Mouse (Mus musculus) heart, postnatal 10 days (tissue): ENCODE measurements around the gene Fbxw8. TPM values are rescaled to one million over a fixed set of nuclear protein-coding genes. Genes with fewer than 3 reads are reported as not detected.

Source experiments
- DNase-seq, 2 experiments: peaks; one replicate each; pipeline ENCODE4 v3.0.0; 2021
- intact Hi-C: fragments of 180-260 bp; cut with DNase I; formaldehyde crosslinking; loops from one replicate; pipeline ENCODE4 v1.15.1; 2025
- total RNA-seq, 2 experiments: library from RNA; stranded (reverse); gene quantifications; 2 replicates each; pipeline ENCODE4 v1.2.3; 2021

Fbxw8 gene
- total RNA-seq, 2 experiments from 2014 or later: 50.1 to 58.1 TPM

DNA sequence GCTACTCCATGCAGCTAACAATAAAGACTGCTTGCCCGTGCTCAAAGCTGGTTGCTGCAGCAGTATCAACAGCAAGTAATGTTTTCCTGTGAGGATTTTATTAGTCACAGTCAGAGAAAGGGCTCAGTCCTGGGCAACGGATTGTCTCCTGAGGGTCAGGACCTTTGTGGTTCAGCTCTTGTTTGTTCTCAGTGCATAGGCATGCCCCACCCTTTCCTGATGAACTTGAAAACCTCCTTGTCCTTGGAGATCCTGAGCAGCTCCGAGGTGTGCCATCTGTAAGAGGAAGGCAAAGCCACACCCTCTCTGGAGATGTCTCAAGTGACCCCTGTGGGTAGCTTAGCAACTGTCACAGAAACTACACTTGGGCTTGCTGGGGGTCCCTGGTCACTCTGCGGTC is 5.4 kb upstream of the Fbxw8 start:
- intact Hi-C loops: no loop called here

DNA sequence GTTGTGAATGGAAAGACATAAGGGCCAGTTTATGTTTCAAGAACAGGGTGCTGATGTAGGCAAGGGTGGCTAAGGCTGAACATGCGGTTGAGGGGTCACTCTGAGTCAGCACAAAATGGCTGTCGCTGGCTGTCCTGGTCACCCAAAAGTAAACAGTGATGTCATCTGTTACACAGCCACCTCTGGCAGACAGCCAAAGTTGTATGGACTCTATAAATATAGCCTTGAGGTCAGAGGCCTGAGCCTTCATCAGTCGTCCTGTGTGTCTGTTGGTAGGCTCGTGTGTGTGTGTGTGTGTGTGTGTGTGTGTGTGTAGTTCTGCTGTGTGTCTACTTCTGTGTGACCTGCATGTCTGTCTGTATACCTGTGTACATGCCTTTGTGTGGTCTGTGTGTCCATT is 1.7 kb upstream of the Fbxw8 start:
- DNase-seq: peak in 1 of 2 experiments; percentile 15
- intact Hi-C loops: no loop called here

More for the DNA sequence above, 5.4 kb upstream of the Fbxw8 start:
- DNase-seq: no peak

DNA sequence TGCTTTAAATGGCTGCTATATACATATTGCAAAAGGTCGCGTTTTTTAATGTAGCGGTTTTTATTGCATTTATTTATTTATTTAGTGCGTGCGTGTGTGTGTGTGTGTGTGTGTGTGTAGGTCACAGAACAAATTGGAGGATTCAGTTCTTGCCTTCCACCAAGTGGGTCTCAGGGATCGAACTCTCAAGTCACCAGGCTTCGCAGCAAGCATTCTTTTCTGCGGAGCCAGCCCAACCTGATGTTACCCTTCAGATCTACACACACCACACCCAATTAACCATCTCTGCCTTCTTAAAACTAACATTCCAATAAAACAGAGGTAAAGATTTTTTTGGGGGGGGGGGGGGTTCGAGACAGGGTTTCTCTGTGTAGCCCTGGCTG is 292 bp upstream of the Fbxw8 start:
- intact Hi-C loops: no loop called here

DNA sequence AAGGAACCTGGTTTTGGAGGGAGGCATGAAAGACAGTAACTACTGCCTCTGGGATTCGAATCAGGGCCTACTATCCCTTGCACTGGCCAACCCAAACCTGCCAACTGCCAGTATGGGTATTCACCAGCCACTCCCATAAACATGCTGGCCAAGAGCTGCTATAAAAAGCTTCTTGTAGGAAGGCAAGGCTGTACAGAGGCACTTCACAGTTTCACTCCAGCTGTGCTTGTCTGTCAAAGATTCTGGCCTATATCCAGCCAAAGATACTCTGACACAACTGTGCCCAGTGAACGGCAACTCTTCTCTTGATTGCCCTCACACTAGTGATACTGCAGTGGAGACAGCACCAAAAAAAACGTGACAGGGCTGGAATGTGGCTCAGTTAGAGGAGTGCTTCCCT is 5.6 kb downstream of the Fbxw8 start:
- intact Hi-C loops: no loop called here
- peak; percentile 55 to 66 for DNase-seq

More for the DNA sequence above, 292 bp upstream of the Fbxw8 start:
- no peak for DNase-seq

DNA sequence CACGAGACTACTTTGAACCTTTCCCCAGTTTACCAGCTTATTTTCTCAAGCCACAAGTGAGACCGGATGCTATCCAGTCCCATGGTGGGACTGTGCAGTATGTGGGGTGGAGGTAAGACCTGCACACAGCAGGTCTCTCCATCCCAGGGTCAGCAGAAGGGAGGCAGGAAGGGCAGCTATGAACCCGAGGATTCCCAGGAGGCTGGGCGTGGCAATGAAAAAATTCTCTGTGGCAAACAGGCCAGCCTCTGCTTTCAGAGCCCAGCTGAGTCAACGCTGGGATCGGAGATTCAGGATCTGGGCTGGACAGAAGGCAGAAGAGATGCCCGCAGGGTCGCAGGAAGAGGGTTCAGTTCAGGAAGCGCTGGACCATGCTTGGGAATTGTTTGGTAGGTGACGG is 8.0 kb downstream of the Fbxw8 start:
- intact Hi-C loops: no loop called here
- no peak for DNase-seq

DNA sequence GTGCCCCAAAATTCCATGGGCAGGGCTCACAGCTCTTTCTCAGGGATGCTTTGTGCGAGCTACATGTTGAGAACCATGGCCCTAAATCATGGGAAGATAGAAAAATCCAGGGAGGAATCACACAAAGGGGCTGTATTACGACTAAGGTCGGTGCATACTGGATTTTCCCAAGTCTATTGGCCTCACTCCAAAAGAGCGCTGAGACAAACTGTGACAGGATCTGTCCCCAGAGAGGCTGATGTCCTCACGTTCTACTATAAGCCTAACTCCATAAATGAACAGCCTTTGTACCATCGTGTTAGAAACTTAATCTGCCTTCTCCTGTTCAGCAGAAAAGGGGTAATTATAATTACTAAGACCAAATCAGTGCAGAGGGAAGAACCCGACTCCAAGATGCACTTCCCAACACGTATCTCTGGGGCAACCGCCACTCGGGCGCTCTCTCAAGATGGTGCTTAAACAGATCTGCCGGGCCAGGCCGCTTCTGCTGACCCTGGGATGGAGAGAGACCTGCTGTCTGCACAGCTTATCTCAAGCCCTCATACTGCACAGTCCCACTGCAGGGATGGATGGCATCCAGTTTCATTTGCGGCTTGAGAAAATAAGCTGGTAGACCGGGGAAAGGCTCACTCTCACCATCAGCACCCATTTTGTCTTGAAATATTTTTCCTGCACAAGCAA is 9.1 kb downstream of the Fbxw8 start:
- peak; percentile 54 to 57 for DNase-seq
- intact Hi-C loops: no loop called here

DNA sequence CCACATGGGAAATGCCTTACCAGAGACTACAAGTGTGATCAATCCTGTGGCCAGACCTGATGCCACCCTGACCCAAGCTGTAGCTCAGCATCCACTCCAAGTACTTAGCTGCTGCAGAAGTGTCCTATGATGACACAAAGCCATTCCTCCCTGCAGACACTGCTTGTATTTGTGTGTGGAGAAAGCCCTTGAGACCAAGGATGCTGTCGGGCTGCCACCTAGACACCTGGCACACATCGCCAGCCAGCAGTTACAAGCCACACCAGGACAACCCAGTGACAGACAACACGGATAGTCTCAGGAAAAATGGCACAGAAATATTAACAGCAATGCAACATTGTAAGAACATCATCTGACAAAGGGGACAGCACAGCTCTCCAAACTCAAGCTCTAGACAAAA is 9.8 kb downstream of the Fbxw8 start:
- no peak for DNase-seq
- intact Hi-C loops: no loop called here

DNA sequence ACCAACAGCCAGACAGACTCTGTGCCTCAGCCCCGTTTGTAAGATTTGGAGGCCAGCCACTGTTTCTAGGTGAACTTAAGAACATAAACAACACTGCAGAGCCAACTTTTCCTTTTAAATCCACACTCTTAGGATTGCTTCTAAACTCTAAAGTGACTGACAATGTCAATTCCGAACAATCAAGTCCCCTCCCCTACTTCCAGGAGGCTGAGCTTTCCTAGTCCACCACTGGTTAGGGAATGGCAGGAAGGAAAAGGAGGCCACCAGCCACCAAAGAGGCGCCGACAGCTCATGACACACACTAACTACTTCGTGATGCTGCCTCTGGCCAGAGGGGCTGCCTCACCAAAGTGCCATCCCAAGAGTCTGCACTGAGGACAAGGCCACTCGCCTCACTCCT is 10.5 kb downstream of the Fbxw8 start:
- no peak for DNase-seq
- intact Hi-C loops: no loop called here

DNA sequence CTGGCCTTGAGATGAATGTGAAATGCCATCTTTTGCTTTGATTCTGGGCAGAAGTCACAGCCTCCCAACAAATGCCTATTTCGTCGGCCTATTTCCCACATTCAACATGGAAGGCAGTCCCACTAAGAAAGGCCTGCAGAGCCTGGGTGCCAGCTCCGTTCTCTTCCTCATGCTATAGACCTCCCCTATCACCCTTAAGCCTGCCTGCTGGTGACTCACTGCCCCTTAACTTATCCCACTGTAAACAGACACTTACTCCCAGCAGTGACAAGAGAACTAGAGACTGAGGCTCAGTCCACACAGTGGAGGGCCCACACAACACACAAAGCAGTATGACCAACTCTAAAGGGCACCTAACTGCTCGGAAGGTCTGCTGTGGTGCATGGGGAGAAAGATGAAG is 10.9 kb downstream of the Fbxw8 start:
- intact Hi-C loops: no loop called here
- DNase-seq: no peak

DNA sequence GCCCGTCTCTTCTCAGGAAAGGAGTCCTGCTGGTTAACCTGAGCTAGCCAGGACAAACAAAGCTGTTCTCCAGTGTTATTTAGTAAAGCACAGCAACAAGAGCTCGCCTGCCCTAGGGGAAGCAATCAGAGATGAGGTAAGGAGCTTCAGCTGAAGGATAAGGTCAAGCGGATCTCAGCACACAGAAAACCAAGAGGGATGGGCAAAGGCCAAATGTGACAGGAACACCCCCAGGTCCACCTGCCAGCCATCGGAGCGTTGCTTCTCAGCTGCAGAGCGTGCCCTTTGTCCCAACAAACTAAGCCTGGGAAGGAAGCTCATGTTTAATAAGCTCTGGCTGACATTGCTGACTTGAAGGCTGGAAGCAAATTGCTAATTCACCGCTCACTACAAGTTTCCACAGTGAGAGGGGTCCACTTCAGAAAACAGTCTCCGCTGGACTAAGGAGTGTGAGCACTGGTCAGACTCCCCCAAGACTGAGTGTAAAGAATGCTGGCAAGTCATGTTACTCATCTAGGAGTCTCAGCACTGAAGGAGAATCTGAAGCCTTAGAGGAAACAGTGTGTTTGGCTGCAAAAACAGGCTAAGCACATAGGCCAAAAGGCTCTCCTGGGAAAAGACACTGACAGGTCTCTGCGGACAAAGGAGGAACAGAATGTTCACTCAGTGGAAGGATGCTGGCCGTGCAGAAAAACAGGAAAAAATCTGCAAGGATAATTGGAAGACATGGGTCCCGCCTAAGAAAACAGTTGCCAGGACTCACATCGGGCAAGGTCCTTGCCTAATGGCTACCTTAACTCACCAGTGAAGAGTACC is 11.8 kb downstream of the Fbxw8 start:
- intact Hi-C loops: no loop called here
- peak; percentile 66 to 74 for DNase-seq

DNA sequence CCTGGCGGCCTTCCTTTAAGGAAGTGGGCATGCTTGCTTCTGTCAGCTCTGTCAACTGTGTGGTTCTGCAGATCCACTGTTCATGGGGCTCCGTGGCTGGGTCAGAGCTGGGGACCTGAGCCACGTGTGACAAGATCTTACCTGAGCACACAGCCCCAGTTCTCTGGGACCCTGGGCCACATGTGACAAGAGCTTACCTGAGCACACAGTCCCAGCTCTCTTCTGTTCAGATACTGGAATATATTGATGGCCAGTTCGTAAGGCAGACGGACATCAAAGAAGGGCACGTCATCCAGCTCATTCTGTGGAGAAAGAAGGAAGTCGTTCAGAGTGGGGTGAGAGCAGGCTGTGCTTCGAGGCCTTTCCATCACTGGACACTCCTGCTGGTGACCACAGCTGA is 12.8 kb downstream of the Fbxw8 start:
- DNase-seq: no peak
- intact Hi-C loops: no loop called here

DNA sequence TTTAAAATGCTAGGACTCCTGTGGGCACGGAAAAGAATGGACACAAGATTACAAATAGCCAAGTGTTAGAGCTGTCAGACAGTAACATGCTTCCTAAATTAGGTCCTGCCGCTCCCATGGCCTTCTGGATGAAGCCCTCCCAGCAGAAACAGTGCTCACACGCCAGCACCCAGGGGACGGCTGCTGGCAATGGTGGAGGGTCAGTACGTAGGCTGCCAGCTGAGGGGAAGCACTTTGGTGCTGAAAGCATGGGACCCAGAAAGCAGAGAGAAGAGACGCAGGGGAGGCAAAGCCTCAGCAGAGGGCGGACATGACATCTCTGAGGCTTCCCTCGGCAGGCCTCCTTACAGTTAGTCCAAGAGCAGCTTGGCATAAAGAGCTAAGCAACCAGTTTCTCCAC is 15.6 kb downstream of the Fbxw8 start:
- no peak for DNase-seq
- intact Hi-C loops: no loop called here

DNA sequence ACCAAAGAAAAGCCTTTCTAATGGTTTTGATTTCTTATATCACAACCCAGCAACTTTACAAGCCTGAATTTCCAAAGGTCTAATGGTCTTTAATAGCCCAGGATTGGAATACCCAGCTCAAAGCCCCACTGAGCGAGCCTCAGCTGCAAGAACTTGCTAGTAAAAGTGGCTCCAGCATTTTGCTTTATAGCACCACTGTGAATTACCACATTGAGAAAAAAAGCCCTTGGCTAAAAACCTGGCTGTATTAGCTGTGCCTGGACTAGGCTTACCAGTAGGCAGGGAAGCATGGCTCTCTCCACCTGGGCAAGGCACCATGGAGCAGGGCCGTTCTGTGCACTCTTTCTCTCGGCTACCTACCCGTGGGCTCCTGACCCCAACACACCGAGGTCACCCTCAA is 18.9 kb downstream of the Fbxw8 start:
- DNase-seq: no peak
- intact Hi-C loops: no loop called here

DNA sequence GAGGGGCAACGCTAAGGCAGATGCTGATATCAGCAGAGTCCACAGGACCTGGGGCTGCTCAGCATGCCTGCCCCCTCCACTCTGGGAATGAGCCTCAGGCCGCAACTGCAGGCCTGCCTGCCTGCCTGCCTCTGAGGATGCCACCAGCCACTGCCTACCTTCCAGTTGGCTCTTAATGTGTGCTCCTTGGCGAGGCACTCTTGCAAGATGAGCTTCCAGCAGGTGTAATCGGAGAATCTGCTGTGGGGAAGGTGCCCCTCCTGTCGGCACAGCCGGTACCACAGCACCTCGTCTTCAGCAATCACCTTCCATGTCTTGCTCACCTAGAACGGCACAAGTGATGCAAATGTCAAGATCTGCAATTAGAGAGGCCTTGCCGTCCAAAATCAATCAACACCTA is 26.6 kb downstream of the Fbxw8 start:
- no peak for DNase-seq
- intact Hi-C loops: no loop called here

DNA sequence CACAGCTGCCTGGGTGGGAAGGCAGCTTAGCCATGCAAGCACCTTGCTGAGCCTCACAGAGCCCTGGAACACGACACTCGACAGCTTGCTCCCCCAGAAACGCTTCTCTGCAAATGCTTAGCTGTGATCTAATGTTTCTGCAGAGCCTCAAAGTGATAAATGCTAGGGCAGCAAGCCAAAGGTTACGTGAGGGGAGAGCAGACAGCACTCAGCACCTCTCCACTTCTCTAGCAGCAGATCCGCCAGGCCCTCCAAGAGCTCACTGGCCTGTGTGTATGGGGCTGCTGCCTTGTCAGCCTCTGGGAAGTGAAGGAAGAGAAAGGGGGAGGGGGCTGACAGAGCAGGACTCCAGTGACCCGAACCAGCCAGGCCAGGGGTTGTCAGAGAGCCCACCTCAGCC is 27.1 kb downstream of the Fbxw8 start:
- DNase-seq: peak; percentile 76 to 77
- intact Hi-C loops: no loop called here

DNA sequence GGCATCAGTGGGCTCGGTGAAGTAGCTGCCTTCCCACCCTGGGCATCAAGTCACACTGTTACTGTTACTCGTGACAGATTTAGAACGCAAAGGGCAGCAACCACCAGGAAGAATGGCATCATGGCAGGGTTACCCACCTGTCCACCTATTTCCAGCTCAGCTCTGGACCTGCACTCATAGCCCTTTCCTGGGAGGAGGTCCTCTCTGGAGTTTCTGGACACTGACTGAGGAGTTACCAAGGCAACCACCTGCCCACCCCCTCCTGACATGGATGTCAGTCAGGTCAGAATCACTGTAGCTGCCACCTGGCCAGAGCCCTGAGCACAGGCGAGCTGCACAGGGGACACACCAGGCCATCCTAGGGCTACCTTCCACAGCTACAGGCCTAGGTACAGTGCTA is 28.6 kb downstream of the Fbxw8 start:
- intact Hi-C loops: no loop called here
- no peak for DNase-seq

DNA sequence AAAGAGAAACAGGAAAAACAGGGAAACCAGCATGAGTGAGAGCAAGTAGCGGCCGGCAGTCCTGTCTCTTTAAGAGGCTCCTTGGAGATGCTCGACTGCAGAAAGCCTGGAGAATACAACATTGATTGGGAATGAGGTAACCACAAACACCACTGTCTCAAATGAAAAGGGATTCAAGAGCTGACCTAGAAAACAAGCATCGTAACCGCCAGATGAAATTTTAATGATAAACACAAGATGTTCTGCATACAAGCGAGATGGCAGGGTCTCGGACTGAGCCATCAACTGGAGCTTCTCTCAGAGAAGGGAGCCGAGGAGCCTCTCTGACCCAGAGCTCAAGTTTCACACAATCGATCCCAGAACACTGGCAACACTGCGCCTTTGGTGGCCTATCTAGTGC is 32.2 kb downstream of the Fbxw8 start:
- intact Hi-C loops: no loop called here
- DNase-seq: no peak

DNA sequence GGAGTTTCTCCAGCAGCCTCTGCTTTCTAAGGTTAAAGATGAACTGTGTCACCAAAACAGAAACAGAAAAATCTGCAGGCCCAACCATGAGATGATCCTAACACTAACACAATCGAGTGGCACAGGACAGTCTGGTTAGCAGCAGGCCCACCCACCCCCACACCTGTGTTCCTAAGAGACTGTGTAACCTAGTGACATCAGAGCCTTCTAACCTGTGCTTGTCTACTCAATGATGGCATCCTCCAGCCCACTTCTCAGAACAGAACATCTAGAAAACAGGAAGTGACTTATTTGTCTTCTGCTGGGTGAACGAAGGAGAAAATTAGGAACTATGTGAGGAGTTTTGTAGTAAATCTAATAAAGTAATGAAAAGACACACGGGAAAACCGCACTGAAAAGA is 33.3 kb downstream of the Fbxw8 start:
- intact Hi-C loops: no loop called here

DNA sequence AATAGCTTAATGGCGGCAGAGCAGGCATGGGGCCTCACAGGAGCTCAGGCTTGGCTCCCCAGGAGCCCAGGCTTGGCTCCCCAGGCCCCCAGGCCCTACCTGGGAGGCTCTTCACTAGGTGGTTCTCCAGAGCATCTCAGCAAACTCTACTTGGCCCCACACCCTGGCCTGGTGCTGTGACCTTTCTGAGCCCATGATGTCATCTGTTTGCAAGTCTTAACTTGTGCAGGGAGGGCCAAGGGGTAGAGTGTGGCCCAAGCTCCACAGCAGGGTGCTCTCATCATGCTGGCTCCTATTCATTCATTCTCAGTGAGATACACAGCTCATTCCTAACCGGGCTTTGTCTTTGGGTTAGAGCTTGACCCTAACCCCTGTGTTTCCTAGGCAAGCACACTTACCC is 34.6 kb downstream of the Fbxw8 start:
- DNase-seq: no peak
- intact Hi-C loops: no loop called here

More for the DNA sequence above, 33.3 kb downstream of the Fbxw8 start:
- DNase-seq: no peak

DNA sequence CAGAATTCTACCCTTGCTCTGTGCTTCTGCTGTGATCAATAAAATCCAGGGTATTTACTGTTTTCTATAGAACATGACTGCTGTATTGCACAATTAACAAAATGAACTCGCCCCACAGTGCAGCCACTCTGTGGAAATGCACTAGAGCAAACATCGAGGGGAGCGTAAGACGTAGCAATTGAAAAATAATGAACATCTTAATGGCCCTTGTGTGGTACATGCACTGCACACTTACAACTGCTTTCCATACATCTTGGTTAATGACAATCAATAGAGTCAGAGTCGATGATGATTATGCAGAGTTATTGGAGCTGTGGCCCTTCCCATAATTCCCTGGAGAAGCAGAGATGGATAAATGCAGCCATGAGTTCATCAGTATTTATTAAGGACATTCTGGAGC is 36.3 kb downstream of the Fbxw8 start:
- intact Hi-C loops: no loop called here
- DNase-seq: no peak

DNA sequence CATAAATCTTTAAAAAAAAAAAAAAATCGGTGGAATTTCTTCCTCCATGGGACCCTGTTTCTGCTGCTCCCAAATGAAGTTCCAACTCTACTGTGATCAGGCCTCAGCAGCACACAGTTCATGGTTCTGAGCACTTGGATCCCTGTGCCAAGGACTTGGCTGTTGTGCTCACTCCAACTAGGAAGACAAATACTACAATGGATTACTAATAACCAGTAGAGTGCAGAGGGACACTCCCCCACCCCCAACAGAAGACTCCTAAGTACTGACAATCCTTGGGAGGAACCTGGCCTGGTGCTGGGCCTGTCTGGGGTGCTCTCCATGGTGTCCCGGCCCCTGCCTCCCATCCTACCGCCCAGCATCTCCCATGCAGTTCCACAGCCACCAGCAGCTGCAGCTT is 36.9 kb downstream of the Fbxw8 start:
- DNase-seq: no peak
- intact Hi-C loops: no loop called here

DNA sequence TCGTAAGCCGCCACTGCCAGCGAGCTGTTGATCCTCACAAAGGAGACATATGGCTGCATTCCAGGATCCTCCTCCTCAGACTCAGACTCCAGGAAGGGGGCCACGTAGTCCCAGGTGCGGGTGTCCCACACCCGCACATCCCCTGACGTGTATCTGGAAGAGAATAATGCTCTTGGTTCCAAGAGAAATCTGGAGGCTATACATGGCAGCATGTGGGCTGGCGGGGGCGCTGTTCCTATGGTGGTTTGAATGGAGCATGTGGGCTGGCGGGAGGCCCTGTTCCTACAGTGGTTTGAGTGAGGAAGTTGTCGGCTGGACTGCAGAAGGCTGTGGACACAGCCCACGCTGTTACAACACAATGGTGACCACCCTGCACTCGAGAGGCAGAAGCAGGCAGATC is 41.6 kb downstream of the Fbxw8 start:
- intact Hi-C loops: no loop called here
- no peak for DNase-seq

DNA sequence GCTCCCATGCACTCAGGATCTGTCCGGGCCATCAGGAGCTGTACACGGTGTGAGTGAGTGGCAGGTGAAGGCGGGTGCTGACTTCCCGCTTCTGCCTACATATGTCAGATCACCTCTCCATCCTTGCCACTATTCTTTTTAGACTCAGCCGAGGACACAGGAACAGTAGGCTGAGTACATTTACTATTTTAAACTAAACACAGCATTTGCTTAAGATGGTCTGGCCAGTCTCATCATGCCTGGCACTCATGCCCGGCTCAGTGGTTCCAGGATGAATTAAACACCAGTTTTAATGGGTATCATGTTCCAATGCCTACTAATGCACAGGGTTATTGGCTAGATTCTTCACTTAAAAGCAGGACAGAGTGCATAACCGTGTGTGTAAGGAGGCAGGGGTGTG is 42.2 kb downstream of the Fbxw8 start:
- no peak for DNase-seq

More for the DNA sequence above, 42.2 kb downstream of the Fbxw8 start:
- intact Hi-C loops: no loop called here
